Mouse (Mus musculus) embryonic facial prominence, embryonic 11.5 days (tissue): ENCODE measurements around the gene Olfr203. TPM values are rescaled to one million over a fixed set of nuclear protein-coding genes. Genes with fewer than 3 reads are reported as not detected.
"Not testable (repeated sequence)": the region's sequence is repeated elsewhere in the genome, so short reads cannot be mapped to it uniquely, and the experiment has no call there.

ENCODE experiments used
- ATAC-seq: fragments of 200-750 bp; cut with Nextera tagmentation; replicated peaks from 2 replicates; pipeline ENCODE4 v1.8.0; 2017; ENCODE audit warnings: low read depth; ENCODE audit not compliant: insufficient number of reproducible peaks, low FRiP score, low TSS enrichment
- DNase-seq: peaks from one replicate; pipeline ENCODE4 v3.0.0-alpha.2; 2015; ENCODE audit warnings: low spot score
- H3K27ac ChIP-seq: fragments of 300-500 bp; sonication (generic); replicated peaks from 2 replicates; pipeline ENCODE4 v1.5.1; 2014; ENCODE audit warnings: mild to moderate bottlenecking, low read depth, low read length, control low read depth
- H3K27me3 ChIP-seq: fragments of 300-500 bp; sonication (generic); 2 replicates; pipeline ENCODE4 v1.6.1; 2014; ENCODE audit warnings: mild to moderate bottlenecking, low read length, moderate library complexity, mixed read lengths; ENCODE audit not compliant: control insufficient read depth, insufficient read depth
- H3K36me3 ChIP-seq: fragments of 300-500 bp; sonication (generic); replicated peaks from 2 replicates; pipeline ENCODE4 v1.6.1; 2014; ENCODE audit warnings: low read depth, mild to moderate bottlenecking, low read length, moderate library complexity, mixed read lengths; ENCODE audit not compliant: control insufficient read depth, insufficient read depth
- H3K4me1 ChIP-seq: fragments of 300-500 bp; sonication (generic); 2 replicates; pipeline ENCODE4 v1.6.1; 2014; ENCODE audit warnings: low read length, mixed read lengths; ENCODE audit not compliant: control insufficient read depth, insufficient read depth
- H3K4me2 ChIP-seq: fragments of 300-500 bp; sonication (generic); 2 replicates; pipeline ENCODE4 v1.6.1; 2014; ENCODE audit warnings: low read depth, mild to moderate bottlenecking, control low read depth, low read length, moderate library complexity
- H3K4me3 ChIP-seq: fragments of 300-500 bp; sonication (generic); 2 replicates; pipeline ENCODE4 v1.5.1; 2014; ENCODE audit warnings: low read depth, low read length, control low read depth
- H3K9ac ChIP-seq: fragments of 300-500 bp; sonication (generic); replicated peaks from 2 replicates; pipeline ENCODE4 v1.6.1; 2014; ENCODE audit warnings: mild to moderate bottlenecking, control low read depth, low read length
- H3K9me3 ChIP-seq: fragments of 300-500 bp; sonication (generic); replicated peaks from 2 replicates; pipeline ENCODE4 v1.6.1; 2016; ENCODE audit warnings: mild to moderate bottlenecking, low read length, inconsistent platforms, mixed read lengths; ENCODE audit not compliant: control insufficient read depth
- WGBS: fragments of 180-500 bp; shearing (Covaris S2); extraction: QIAGEN DNeasy Blood & Tissue Kit; methylation state at CpG from one replicate; pipeline ENCODE4 v1.1.7; 2014; 5-methylcytosine and 5-hydroxymethylcytosine counted together
- polyA plus RNA-seq: library from polyadenylated mRNA; unstranded; fragments of >200 nt; fragmentation: Nextera tagmentation; extraction: Ambion mirVana; gene quantifications from 2 replicates; pipeline ENCODE4 v1.2.1, GENCODE M21; 2014

Olfr203 gene
- polyA plus RNA-seq, 1 experiment from 2014 or later, result not detected

DNA sequence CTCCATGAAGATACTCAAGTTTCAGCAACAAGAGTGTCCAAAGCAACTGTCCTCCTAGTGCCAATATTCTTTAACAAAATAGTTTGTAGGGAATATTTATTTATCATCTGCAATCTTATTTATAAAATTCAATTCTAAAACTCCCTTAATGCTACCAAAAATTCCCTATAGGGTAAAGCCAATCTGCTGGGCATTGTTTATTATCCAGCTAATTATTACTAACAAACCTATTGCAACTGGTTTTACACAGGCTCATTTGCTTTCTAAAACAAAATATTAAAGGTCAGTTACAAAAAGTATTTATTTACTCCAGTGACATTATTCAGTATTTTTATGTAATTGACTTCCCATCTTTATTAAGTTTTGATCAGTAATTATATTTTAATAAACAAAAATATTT is 19.5 kb downstream of the Olfr203 start, which contains the start of gene Olfr204:
Gene Olfr204, minus strand, starts transcription at position 101 of the 400 bp plus-strand sequence.
- DNase-seq (no peak), ATAC-seq (no peak)
- Histone ChIP-seq H3K27me3 (no peaks in the 10 kb centered on the region), H3K4me3 (no peak within 1 kb of the TSS), H3K27ac (no peak within 1 kb of the TSS), H3K4me1 (no peaks in the 10 kb centered on the region), H3K9ac (no peak within 1 kb of the TSS), H3K9me3 (no peaks in the 10 kb centered on the region), H3K36me3 (no peaks in the 10 kb centered on the region), H3K4me2 (no peak within 1 kb of the TSS)

DNA sequence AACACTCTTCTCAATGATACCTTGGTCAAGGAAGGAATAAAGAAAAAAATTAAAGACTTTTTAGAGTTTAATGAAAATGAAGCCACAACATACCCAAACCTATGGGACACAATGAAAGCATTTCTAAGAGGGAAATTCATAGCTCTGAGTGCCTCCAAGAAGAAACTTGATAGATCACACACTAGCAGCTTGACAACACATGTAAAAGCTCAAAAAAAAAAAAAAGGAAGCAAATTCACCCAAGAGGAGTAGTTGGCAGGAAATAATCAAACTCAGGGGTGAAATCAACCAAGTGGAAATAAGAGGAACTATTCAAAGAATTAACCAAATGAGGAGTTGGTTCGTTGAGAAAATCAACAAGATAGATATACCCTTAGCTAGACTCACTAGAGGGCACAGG is 24.6 kb downstream of the Olfr203 start:
- not testable (repeated sequence) for H3K27ac ChIP-seq, H3K27me3 ChIP-seq, H3K4me1 ChIP-seq, ATAC-seq, H3K4me3 ChIP-seq, H3K9ac ChIP-seq, DNase-seq, H3K4me2 ChIP-seq, H3K36me3 ChIP-seq, H3K9me3 ChIP-seq
- WGBS, result 65% methylated on average over 1 of the region's 1 CpGs

DNA sequence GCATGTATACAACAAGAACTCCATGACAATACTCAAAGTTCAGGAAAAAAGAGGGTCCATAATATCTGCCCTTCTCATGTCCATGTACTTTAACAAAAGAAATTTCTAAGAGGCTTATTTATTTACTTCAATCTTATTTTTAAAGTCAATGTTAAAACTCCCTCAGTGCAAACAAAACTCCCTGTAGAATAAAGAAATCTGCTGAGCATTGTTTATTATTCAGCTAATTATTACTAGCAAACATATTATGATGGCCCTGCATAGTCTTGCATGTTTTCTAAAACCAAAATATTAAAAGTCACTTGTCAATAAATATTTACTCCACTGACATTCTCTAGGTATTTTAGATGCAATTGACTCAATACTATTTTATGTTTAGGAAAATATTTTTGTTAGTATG is 32.4 kb downstream of the Olfr203 start, which contains the start of gene Olfr205:
Gene Olfr205, minus strand, starts transcription at position 101 of the 400 bp plus-strand sequence.
- Histone ChIP-seq H3K4me2 (no peak within 1 kb of the TSS), H3K27ac (no peak within 1 kb of the TSS)
- ATAC-seq, result no peak

DNA sequence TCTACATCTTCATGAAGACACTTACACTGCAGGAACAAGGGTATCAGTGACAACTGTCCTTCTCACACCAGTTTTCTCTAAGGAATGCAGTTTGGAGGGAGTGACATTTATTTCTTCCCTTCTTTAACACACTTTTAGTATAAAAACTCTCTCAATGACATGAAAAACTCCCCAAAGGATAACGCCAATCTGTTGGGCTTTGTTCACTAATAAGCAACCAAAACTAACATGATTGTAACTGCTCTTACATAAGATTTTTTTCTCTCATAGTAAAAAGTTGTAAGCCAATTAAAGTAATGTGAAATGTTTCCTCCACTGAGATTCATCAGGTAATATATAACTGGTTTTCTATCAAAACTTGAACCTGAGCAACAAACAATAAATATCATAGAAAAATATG is 50.5 kb downstream of the Olfr203 start, which contains the start of gene Olfr206:
Gene Olfr206, minus strand, starts transcription at position 101 of the 400 bp plus-strand sequence.
- Histone ChIP-seq H3K9me3 (no peaks in the 10 kb centered on the region), H3K4me3 (no peak within 1 kb of the TSS), H3K27ac (no peak within 1 kb of the TSS), H3K9ac (no peak within 1 kb of the TSS), H3K4me1 (no peaks in the 10 kb centered on the region), H3K27me3 (no peaks in the 10 kb centered on the region), H3K36me3 (no peaks in the 10 kb centered on the region), H3K4me2 (no peak within 1 kb of the TSS)
- ATAC-seq, result no peak
- no peak for DNase-seq
- 78% methylated on average over 1 of the region's 1 CpGs for WGBS

More for the DNA sequence above, 32.4 kb downstream of the Olfr203 start, which contains the start of gene Olfr205:
- H3K36me3 ChIP-seq, result no peaks in the 10 kb centered on the region
- no peaks in the 10 kb centered on the region for H3K9me3 ChIP-seq
- H3K4me3 ChIP-seq, result no peak within 1 kb of the TSS
- no peaks in the 10 kb centered on the region for H3K27me3 ChIP-seq
- H3K4me1 ChIP-seq, result no peaks in the 10 kb centered on the region
- H3K9ac ChIP-seq, result no peak within 1 kb of the TSS
- DNase-seq, result no peak

Other genes starting within 250 kb of the Olfr203 start
- not detected in 2 replicates for gene Olfr190, start 220.9 kb upstream of the Olfr203 start, polyA plus RNA-seq
- not detected in 2 replicates for gene Olfr191, start 209.1 kb upstream of the Olfr203 start, polyA plus RNA-seq
- not detected in 2 replicates for gene Olfr193, start 187.0 kb upstream of the Olfr203 start, polyA plus RNA-seq
- gene Olfr194, start 177.8 kb upstream of the Olfr203 start, polyA plus RNA-seq, result not detected in 2 replicates
- not detected in 2 replicates for gene Olfr195, start 151.8 kb upstream of the Olfr203 start, polyA plus RNA-seq
- gene Olfr196, start 128.4 kb upstream of the Olfr203 start, polyA plus RNA-seq, result not detected in 2 replicates
- not detected in 2 replicates for gene Olfr198, start 95.3 kb upstream of the Olfr203 start, polyA plus RNA-seq
- gene Olfr199, start 79.1 kb upstream of the Olfr203 start, polyA plus RNA-seq, result not detected in 2 replicates
- not detected in 2 replicates for gene Olfr201, start 26.2 kb upstream of the Olfr203 start, polyA plus RNA-seq
- not detected in 2 replicates for gene Olfr202, start 12.1 kb upstream of the Olfr203 start, polyA plus RNA-seq
- gene Olfr204, start 19.4 kb downstream of the Olfr203 start, polyA plus RNA-seq, result not detected in 2 replicates
- not detected in 2 replicates for gene Olfr205, start 32.3 kb downstream of the Olfr203 start, polyA plus RNA-seq
- gene Olfr206, start 50.4 kb downstream of the Olfr203 start, polyA plus RNA-seq, result not detected in 2 replicates
- not detected in 2 replicates for gene Olfr209, start 65.1 kb downstream of the Olfr203 start, polyA plus RNA-seq
- 0.20 and 0.22 TPM in 2 replicates for gene Gabrr3, start 108.5 kb downstream of the Olfr203 start, polyA plus RNA-seq
- 34.2 and 35.3 TPM in 2 replicates for gene Riox2, start 172.9 kb downstream of the Olfr203 start, polyA plus RNA-seq